Mouse (Mus musculus) liver, embryonic 15.5 days (tissue): ENCODE measurements at regions not wholly inside any gene's neighbourhood (a gene's known extent, or its start where the extent isn't known, plus 50 kb on each side); places are given as distances from the start of the nearest gene placed in this dataset.

Experiments used
- ATAC-seq: fragments of 200-750 bp; cut with Nextera tagmentation; 2 replicates; pipeline ENCODE4 v1.8.0; 2017; ENCODE audit warnings: moderate number of reproducible peaks, mild to moderate bottlenecking, moderate library complexity; ENCODE audit not compliant: insufficient read depth
- H3K27ac ChIP-seq: fragments of 300-500 bp; sonication (generic); replicated peaks from 2 replicates; pipeline ENCODE4 v1.5.1; 2015; ENCODE audit warnings: mild to moderate bottlenecking, inconsistent platforms
- H3K27me3 ChIP-seq: fragments of 300-500 bp; sonication (generic); 2 replicates; pipeline ENCODE4 v1.6.1; 2015; ENCODE audit warnings: mild to moderate bottlenecking, inconsistent platforms
- H3K36me3 ChIP-seq: fragments of 300-500 bp; sonication (generic); replicated peaks from 2 replicates; pipeline ENCODE4 v1.6.1; 2015; ENCODE audit warnings: moderate library complexity, mild to moderate bottlenecking, inconsistent platforms
- H3K4me1 ChIP-seq: fragments of 300-500 bp; sonication (generic); replicated peaks from 2 replicates; pipeline ENCODE4 v1.6.1; 2015; ENCODE audit warnings: inconsistent platforms
- H3K4me2 ChIP-seq: fragments of 300-500 bp; sonication (generic); 2 replicates; pipeline ENCODE4 v1.6.1; 2015; ENCODE audit warnings: moderate library complexity, mild to moderate bottlenecking, inconsistent platforms
- H3K4me3 ChIP-seq: fragments of 300-500 bp; sonication (generic); replicated peaks from 2 replicates; pipeline ENCODE4 v1.5.1; 2015; ENCODE audit warnings: mild to moderate bottlenecking, inconsistent platforms
- H3K9ac ChIP-seq: fragments of 300-500 bp; sonication (generic); 2 replicates; pipeline ENCODE4 v1.6.1; 2015; ENCODE audit warnings: moderate library complexity, mild to moderate bottlenecking, inconsistent platforms
- H3K9me3 ChIP-seq: fragments of 300-500 bp; sonication (generic); replicated peaks from 2 replicates; pipeline ENCODE4 v1.6.1; 2016; ENCODE audit warnings: inconsistent platforms
- WGBS: fragments of 180-500 bp; shearing (Covaris S2); methylation state at CpG from one replicate; pipeline ENCODE4 v1.1.7; 2015; ENCODE audit warnings: mixed read lengths; ENCODE audit not compliant: insufficient replicate concordance; 5-methylcytosine and 5-hydroxymethylcytosine counted together

GRCm38 (mm10) chr19:56105452-56106091 lies 181.4 kb upstream of the Habp2 start:
- 75% methylated on average over 23 of the region's 23 CpGs for WGBS
- no peaks in the 10 kb centered on the region for H3K36me3 ChIP-seq
- H3K9ac ChIP-seq = no peak overlapping the region
- H3K4me1 ChIP-seq = no peaks in the 10 kb centered on the region
- H3K27me3 ChIP-seq = no peaks in the 10 kb centered on the region
- no peak overlapping the region for H3K27ac ChIP-seq
- peaks cover 2% of the 10 kb centered on the region; the same call in 1 of the 2 replicates for H3K9me3 ChIP-seq
- H3K4me2 ChIP-seq = no peak overlapping the region
- H3K4me3 ChIP-seq = no peak overlapping the region
- no peak for ATAC-seq

- H3K9ac ChIP-seq = no peak overlapping the region
- no peak overlapping the region for H3K4me3 ChIP-seq
- no peaks in the 10 kb centered on the region for H3K36me3 ChIP-seq
- no peaks in the 10 kb centered on the region for H3K27me3 ChIP-seq
- H3K9me3 ChIP-seq = no peaks in the 10 kb centered on the region
- 65% methylated on average over 6 of the region's 6 CpGs for WGBS
- H3K27ac ChIP-seq = no peak overlapping the region
- ATAC-seq = no peak
- H3K4me1 ChIP-seq = no peaks in the 10 kb centered on the region
- no peak overlapping the region for H3K4me2 ChIP-seq
Measured at GRCm38 (mm10) chr19:56108796-56109195, 178.1 kb upstream of the Habp2 start.

DNA sequence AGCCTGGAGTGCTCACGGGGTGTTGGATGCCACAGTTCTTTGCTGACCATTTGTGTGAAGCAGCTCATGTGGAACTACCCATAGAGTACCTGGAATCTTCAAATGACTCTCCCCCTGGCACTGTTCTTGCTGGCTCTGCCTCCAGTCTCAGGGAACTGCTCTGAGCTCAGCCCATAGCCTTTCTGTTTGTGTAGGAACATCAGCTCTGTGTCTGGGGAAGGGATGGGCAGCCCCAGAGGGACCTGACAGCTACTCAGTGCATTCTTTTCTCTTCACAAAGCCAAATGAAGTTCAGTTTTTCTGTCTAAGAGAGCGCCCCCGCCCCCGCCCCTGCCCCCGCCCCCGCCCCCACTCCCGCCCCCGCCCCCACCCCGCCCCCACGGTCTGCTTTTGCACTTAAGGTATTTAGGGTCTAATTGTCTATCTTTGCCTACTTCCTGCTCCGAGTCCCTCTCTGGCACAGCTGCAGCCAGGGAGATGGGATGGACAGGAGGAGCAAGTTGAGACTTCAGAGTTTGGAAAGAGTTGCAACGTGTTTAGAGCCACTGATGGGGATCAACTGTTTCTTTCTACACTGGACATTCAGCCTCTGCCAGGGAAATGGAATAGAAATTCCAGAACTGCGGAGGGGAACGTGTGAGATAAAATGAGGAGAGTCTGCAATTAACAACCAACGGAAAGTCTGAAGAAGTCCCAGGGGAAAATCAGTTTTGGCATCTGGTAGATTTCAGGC lies 171.2 kb upstream of the Habp2 start:
- Histone ChIP-seq H3K27ac (no peak overlapping the region), H3K4me2 (no peak overlapping the region)
- 40% methylated on average over 15 of the region's 15 CpGs for WGBS

DNA sequence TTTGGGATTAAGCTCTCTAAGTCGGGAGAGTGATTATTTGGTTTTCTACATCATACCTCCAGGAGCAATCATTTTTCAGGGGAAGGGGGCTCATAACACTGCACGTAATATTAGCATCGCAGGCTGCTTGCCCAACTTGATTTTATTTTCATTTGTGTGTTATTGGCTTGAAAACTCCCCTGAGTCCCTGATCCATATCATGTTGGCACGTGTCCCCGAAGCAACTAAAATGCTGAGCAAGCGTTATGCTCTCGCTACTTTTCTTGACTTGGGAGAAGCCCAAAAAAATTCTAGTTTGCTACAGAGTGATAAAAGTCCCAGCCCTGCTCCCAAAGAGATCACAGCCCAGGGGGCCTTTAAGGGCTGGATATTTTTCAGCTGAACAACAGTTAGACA lies 170.7 kb upstream of the Habp2 start:
- Histone ChIP-seq H3K27ac (no peak overlapping the region), H3K4me2 (no peak overlapping the region), H3K27me3 (no peaks in the 10 kb centered on the region), H3K9ac (no peak overlapping the region), H3K4me1 (no peaks in the 10 kb centered on the region), H3K36me3 (no peaks in the 10 kb centered on the region), H3K4me3 (no peak overlapping the region), H3K9me3 (no peaks in the 10 kb centered on the region)
- WGBS = 63% methylated on average over 7 of the region's 7 CpGs
- ATAC-seq = no peak

More for the DNA sequence above, 171.2 kb upstream of the Habp2 start:
- Histone ChIP-seq H3K4me3 (no peak overlapping the region), H3K9ac (no peak overlapping the region), H3K4me1 (no peaks in the 10 kb centered on the region), H3K36me3 (no peaks in the 10 kb centered on the region), H3K27me3 (no peaks in the 10 kb centered on the region), H3K9me3 (no peaks in the 10 kb centered on the region)
- ATAC-seq = no peak

- ATAC-seq = no peak
- no peaks in the 10 kb centered on the region for H3K4me1 ChIP-seq
- no peaks in the 10 kb centered on the region for H3K36me3 ChIP-seq
- no peaks in the 10 kb centered on the region for H3K9me3 ChIP-seq
- no peak overlapping the region for H3K27ac ChIP-seq
- H3K9ac ChIP-seq = no peak overlapping the region
- no peaks in the 10 kb centered on the region for H3K27me3 ChIP-seq
- no peak overlapping the region for H3K4me2 ChIP-seq
- WGBS = 67% methylated on average over 7 of the region's 7 CpGs
- no peak overlapping the region for H3K4me3 ChIP-seq
Measured at GRCm38 (mm10) chr19:56120723-56121122, 166.2 kb upstream of the Habp2 start.

DNA sequence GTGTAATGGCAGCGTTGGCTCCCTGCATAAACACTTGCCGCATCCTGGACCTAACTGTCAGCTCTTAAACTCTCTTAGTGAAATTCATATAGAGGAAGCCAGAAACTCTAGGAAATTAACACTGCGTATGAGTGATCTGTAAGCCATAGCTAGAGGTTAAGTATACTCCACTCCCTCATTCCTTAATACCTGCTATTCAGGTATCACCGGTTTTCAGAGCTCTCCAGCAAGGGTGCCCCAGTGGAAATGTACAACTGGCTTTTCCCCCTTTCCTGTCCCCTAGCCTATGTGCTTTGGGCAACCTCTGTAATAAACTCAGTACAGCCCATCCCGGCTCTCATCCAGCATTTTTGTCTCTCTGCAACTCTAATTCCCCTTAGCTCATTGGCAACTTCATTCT lies 164.8 kb upstream of the Habp2 start:
- Histone ChIP-seq H3K27me3 (no peaks in the 10 kb centered on the region), H3K36me3 (no peaks in the 10 kb centered on the region), H3K9me3 (no peaks in the 10 kb centered on the region), H3K4me1 (no peaks in the 10 kb centered on the region), H3K4me2 (no peak overlapping the region), H3K4me3 (no peak overlapping the region), H3K9ac (no peak overlapping the region), H3K27ac (no peak overlapping the region)
- WGBS = 75% methylated on average over 5 of the region's 5 CpGs
- ATAC-seq = no peak

GRCm38 (mm10) chr19:56131556-56131955 lies 155.4 kb upstream of the Habp2 start:
- Histone ChIP-seq H3K4me1 (no peaks in the 10 kb centered on the region), H3K4me2 (no peak overlapping the region), H3K27ac (no peak overlapping the region), H3K36me3 (no peaks in the 10 kb centered on the region), H3K9ac (no peak overlapping the region), H3K27me3 (peaks cover 18% of the 10 kb centered on the region), H3K4me3 (no peak overlapping the region), H3K9me3 (no peaks in the 10 kb centered on the region)
- 54% methylated on average over 5 of the region's 5 CpGs for WGBS
- ATAC-seq = no peak

DNA sequence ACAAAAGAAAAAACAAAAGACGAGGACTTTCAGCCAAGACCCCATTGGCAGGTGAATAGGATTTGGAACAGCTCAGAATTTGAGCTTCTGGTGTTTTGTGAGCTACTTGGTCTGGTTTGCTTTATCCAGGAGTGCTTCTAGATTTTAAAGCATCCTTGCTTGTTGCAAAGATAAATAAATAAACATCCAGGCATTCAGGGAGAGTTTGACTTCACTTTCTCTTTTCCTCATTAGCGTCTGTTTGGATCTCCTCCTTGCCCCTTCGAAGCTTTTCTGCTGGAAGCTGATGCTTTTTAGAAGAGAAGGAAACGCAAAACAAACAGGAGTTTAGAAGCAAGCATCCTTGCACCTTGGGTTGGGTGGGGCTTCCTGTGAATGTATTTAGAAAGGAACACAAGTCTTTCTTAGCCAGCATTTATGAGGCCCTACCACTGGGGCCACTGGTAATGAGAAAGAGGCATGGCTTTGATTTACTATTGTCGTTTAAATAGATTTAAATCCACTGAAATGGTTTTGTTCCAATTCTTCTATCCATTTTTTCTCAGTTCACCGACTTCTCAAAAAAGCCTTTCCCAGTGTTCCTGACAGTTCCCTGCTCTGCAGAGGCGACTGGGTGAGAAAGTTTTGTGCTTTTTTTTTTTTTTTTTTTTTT lies 153.9 kb upstream of the Habp2 start:
- H3K4me2 ChIP-seq = no peak overlapping the region
- peaks cover 18% of the 10 kb centered on the region for H3K27me3 ChIP-seq
- no peaks in the 10 kb centered on the region for H3K9me3 ChIP-seq
- H3K4me1 ChIP-seq = no peaks in the 10 kb centered on the region
- no peak overlapping the region for H3K9ac ChIP-seq
- no peak for ATAC-seq
- H3K4me3 ChIP-seq = no peak overlapping the region
- no peaks in the 10 kb centered on the region for H3K36me3 ChIP-seq
- WGBS = 27% methylated on average over 7 of the region's 7 CpGs
- no peak overlapping the region for H3K27ac ChIP-seq

- Histone ChIP-seq H3K9ac (no peak overlapping the region), H3K27me3 (peaks cover 18% of the 10 kb centered on the region), H3K4me1 (no peaks in the 10 kb centered on the region), H3K27ac (no peak overlapping the region), H3K4me3 (no peak overlapping the region), H3K4me2 (no peak overlapping the region), H3K36me3 (no peaks in the 10 kb centered on the region), H3K9me3 (no peaks in the 10 kb centered on the region)
- 30% methylated on average over 5 of the region's 5 CpGs for WGBS
- no peak for ATAC-seq
Measured at GRCm38 (mm10) chr19:56133565-56133964, 153.4 kb upstream of the Habp2 start.

GRCm38 (mm10) chr19:56134081-56134818 lies 152.7 kb upstream of the Habp2 start:
- no peak overlapping the region for H3K27ac ChIP-seq
- no peak overlapping the region for H3K9ac ChIP-seq
- H3K27me3 ChIP-seq = peaks cover 18% of the 10 kb centered on the region
- no peak for ATAC-seq
- 13% methylated on average over 17 of the region's 17 CpGs for WGBS
- H3K4me3 ChIP-seq = no peak overlapping the region
- H3K4me1 ChIP-seq = no peaks in the 10 kb centered on the region
- no peaks in the 10 kb centered on the region for H3K36me3 ChIP-seq
- no peaks in the 10 kb centered on the region for H3K9me3 ChIP-seq
- H3K4me2 ChIP-seq = no peak overlapping the region

GRCm38 (mm10) chr19:56135306-56135928 lies 151.5 kb upstream of the Habp2 start:
- Histone ChIP-seq H3K27me3 (peaks cover 18% of the 10 kb centered on the region), H3K27ac (no peak overlapping the region), H3K4me2 (no peak overlapping the region), H3K9ac (no peak overlapping the region), H3K9me3 (no peaks in the 10 kb centered on the region), H3K36me3 (no peaks in the 10 kb centered on the region), H3K4me3 (no peak overlapping the region), H3K4me1 (no peaks in the 10 kb centered on the region)
- 55% methylated on average over 7 of the region's 7 CpGs for WGBS
- no peak for ATAC-seq
